In the genomic region with DNA sequence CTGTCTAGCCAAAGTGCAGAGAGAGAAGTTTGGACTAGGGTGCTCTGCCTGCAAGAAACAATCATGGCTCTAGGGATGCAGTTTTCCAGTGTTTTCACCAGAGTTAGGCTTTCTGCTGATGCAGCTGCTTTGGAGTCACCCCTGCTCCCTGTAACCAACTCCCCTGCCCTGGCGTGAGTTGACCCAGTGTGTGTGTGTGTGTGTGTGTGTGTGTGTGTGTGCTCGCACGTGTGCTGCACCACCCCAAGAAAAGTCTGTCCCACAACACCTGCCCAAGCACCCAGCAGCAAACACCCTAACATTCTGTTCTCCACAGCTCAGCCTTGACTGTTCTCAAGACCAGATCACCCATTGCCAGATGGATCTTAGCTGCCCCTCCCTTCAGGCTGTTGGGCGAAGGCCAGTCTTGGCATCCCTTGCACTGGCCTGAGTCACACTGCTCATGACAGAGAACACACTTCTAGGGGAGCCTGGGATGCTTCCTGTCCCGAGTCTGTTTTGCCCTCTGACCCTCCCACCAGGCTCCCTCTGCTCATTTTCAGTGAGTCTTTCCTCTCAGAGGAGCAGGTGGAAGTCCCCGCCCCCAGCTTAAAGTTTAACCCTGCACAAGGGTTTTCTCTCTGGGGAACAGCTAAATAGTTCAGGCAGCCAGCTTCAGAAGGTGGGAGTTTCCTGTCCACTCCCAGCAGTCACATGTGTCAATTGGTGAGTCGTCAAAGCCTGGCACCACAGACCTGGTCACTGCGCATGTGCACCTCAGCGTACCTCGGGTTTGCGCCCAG, we compare ENCODE assay signal across 8 mouse cellular contexts. TPM values are rescaled to one million over a fixed set of nuclear protein-coding genes. Genes with fewer than 3 reads are reported as not detected.
DNase-seq lines count a peak whose midpoint lies in the region; ATAC-seq and TF ChIP-seq lines count a peak whose summit lies in the region.

No protein-coding gene starts in this region.

- no peaks in the 10 kb centered on the region for H3K9me3 ChIP-seq in liver, embryonic 13.5 days (replicated peaks)
- H3K9me3 ChIP-seq in stomach, embryonic 14.5 days (ENCODE audit: control insufficient read depth, low read depth, low read length), result no peaks in the 10 kb centered on the region
- peaks cover 13% of the 10 kb centered on the region; the same call in 1 of the 2 replicates for H3K9me3 ChIP-seq in midbrain, embryonic 10.5 days (replicated peaks)

- H3K36me3 ChIP-seq in liver, embryonic 13.5 days, result no peaks in the 10 kb centered on the region
- no peaks in the 10 kb centered on the region for H3K36me3 ChIP-seq in stomach, embryonic 14.5 days (ENCODE audit: control insufficient read depth, insufficient read depth, low read length)
- no peaks in the 10 kb centered on the region for H3K36me3 ChIP-seq in midbrain, embryonic 10.5 days

- H3K4me1 ChIP-seq in embryonic fibroblast, embryonic 13.5 days (ENCODE audit: control insufficient read depth, insufficient read depth, low read length), result peaks cover 16% of the 10 kb centered on the region
- peaks cover 5% of the 10 kb centered on the region for H3K4me1 ChIP-seq in liver, embryonic 13.5 days (replicated peaks)
- H3K4me1 ChIP-seq in stomach, embryonic 14.5 days (ENCODE audit: control insufficient read depth, insufficient read depth, low read length), result peaks cover 10% of the 10 kb centered on the region; the same call in 1 of the 2 replicates
- H3K4me1 ChIP-seq in midbrain, embryonic 10.5 days, result peaks cover 7% of the 10 kb centered on the region; the same call in 1 of the 2 replicates

- TF ChIP-seq CTCF in embryonic fibroblast, embryonic 13.5 days (IDR thresholded peaks at IDR 0.05; ENCODE audit: borderline replicate concordance, insufficient read depth, low read length), result no peak

- peak; percentile 33 for DNase-seq in urinary bladder, adult 2 months (ENCODE audit: low spot score)
- DNase-seq in urinary bladder, postnatal 10 days (ENCODE audit: low spot score), result no peak
- peak; percentile 73 for DNase-seq in heart, postnatal 4 days
- DNase-seq in liver, embryonic 13.5 days, result no peak
- no peak for DNase-seq in midbrain, embryonic 10.5 days (ENCODE audit: low spot score)

- H3K27me3 ChIP-seq in liver, embryonic 13.5 days, result no peaks in the 10 kb centered on the region
- no peaks in the 10 kb centered on the region for H3K27me3 ChIP-seq in stomach, embryonic 14.5 days (ENCODE audit: control insufficient read depth, insufficient read depth, low read length)
- H3K27me3 ChIP-seq in midbrain, embryonic 10.5 days (ENCODE audit: low read depth, poor library complexity, severe bottlenecking), result no peaks in the 10 kb centered on the region

- H3K9ac ChIP-seq in liver, embryonic 13.5 days, result no peak overlapping the region
- no peak overlapping the region for H3K9ac ChIP-seq in stomach, embryonic 14.5 days (replicated peaks; ENCODE audit: low read depth, low read length)

- WGBS in liver, embryonic 13.5 days (ENCODE audit: insufficient replicate concordance), result 61% methylated on average over 11 of the region's 11 CpGs
- 57% methylated on average over 11 of the region's 11 CpGs for WGBS in stomach, embryonic 14.5 days
- 68% methylated on average over 10 of the region's 11 CpGs for WGBS in midbrain, embryonic 10.5 days

- peak overlapping the region; percentile 96 for H3K27ac ChIP-seq in embryonic fibroblast, embryonic 13.5 days (ENCODE audit: insufficient read depth, low read length)
- no peak overlapping the region for H3K27ac ChIP-seq in liver, embryonic 13.5 days
- H3K27ac ChIP-seq in stomach, embryonic 14.5 days (ENCODE audit: low read length), result peak overlapping the region; percentile 29; the same call in 1 of the 2 replicates
- no peak overlapping the region for H3K27ac ChIP-seq in midbrain, embryonic 10.5 days (replicated peaks)

- no peak overlapping the region for H3K4me2 ChIP-seq in liver, embryonic 13.5 days
- H3K4me2 ChIP-seq in stomach, embryonic 14.5 days (replicated peaks; ENCODE audit: low read depth, low read length), result no peak overlapping the region

- ATAC-seq in liver, embryonic 13.5 days (ENCODE audit: low read depth), result peak; percentile 67
- peak; percentile 78 for ATAC-seq in stomach, embryonic 14.5 days (ENCODE audit: insufficient number of reproducible peaks, insufficient read depth, low FRiP score, low read depth)
- ATAC-seq in megakaryocyte, adult 5-6 weeks (ENCODE audit: poor library complexity, severe bottlenecking), result no peak

- TF ChIP-seq POLR2A in embryonic fibroblast, embryonic 13.5 days (IDR thresholded peaks at IDR 0.05; ENCODE audit: low read depth, low read length), result peak; percentile 28; the same call in 1 of the 2 replicates

- no peak overlapping the region for H3K4me3 ChIP-seq in embryonic fibroblast, embryonic 13.5 days (ENCODE audit: insufficient read depth, low read length)
- no peak overlapping the region for H3K4me3 ChIP-seq in liver, embryonic 13.5 days (replicated peaks)
- no peak overlapping the region for H3K4me3 ChIP-seq in stomach, embryonic 14.5 days (ENCODE audit: low read depth, low read length)
- no peak overlapping the region for H3K4me3 ChIP-seq in midbrain, embryonic 10.5 days

RNA-seq across cellular contexts. Expression of gene Dock9, which starts 26.9 kb away (rescaled TPM):
- polyA plus RNA-seq in urinary bladder, adult 2 months (2012; rRNA removed), result 48.7 and 54.2 TPM in 2 replicates
- polyA plus RNA-seq in embryonic fibroblast, embryonic 13.5 days (2011; ENCODE audit: insufficient read length, low read depth, missing spikeins), result 8.9 and 10.2 TPM in 2 replicates
- total RNA-seq in heart, postnatal 4 days (2021), result 10 to 100 TPM; 28.5 to 30.9 TPM
- polyA plus RNA-seq in liver, embryonic 13.5 days (2015; fragmentation: Nextera tagmentation; extraction: Ambion mirVana), result 0.99 and 1.2 TPM in 2 replicates
- polyA plus RNA-seq in stomach, embryonic 14.5 days (2014; fragmentation: Nextera tagmentation; extraction: Ambion mirVana), result 25.3 and 28.0 TPM in 2 replicates
- 0.23 and 0.31 TPM in 2 replicates for total RNA-seq in megakaryocyte, adult 5-6 weeks (2015)
- total RNA-seq in megakaryocyte, adult 5-6 weeks (2017), result 0.22 and 0.57 TPM in 2 replicates
- polyA plus RNA-seq in midbrain, embryonic 10.5 days (2016; fragmentation: Nextera tagmentation; extraction: Ambion mirVana), result 2.1 and 3.4 TPM in 2 replicates

RNA-seq across cellular contexts. Expression of gene Ubac2, which starts 53.9 kb away (rescaled TPM):
- polyA plus RNA-seq in urinary bladder, adult 2 months (2012; rRNA removed), result 32.3 and 33.1 TPM in 2 replicates
- polyA plus RNA-seq in embryonic fibroblast, embryonic 13.5 days (2011; ENCODE audit: insufficient read length, low read depth, missing spikeins), result 41.4 and 59.3 TPM in 2 replicates
- 10 to 100 TPM; 25.2 to 27.3 TPM for total RNA-seq in heart, postnatal 4 days (2021)
- polyA plus RNA-seq in liver, embryonic 13.5 days (2015; fragmentation: Nextera tagmentation; extraction: Ambion mirVana), result 22.6 and 25.3 TPM in 2 replicates
- polyA plus RNA-seq in stomach, embryonic 14.5 days (2014; fragmentation: Nextera tagmentation; extraction: Ambion mirVana), result 67.7 and 72.3 TPM in 2 replicates
- total RNA-seq in megakaryocyte, adult 5-6 weeks (2015), result 34.2 and 35.6 TPM in 2 replicates
- total RNA-seq in megakaryocyte, adult 5-6 weeks (2017), result 19.3 and 27.3 TPM in 2 replicates
- 76.6 and 78.3 TPM in 2 replicates for polyA plus RNA-seq in midbrain, embryonic 10.5 days (2016; fragmentation: Nextera tagmentation; extraction: Ambion mirVana)

Comparison
In these comparisons a context has a peak if more than half of its experiments do, and no peak if none do; other contexts are left out.
1. DNase-seq: peak in urinary bladder, adult 2 months (single experiment) and heart, postnatal 4 days (single experiment); none in urinary bladder, postnatal 10 days (single experiment), liver, embryonic 13.5 days (single experiment) and midbrain, embryonic 10.5 days (single experiment).
2. H3K27ac ChIP-seq: peak in embryonic fibroblast, embryonic 13.5 days (single experiment) and stomach, embryonic 14.5 days (single experiment); none in liver, embryonic 13.5 days (single experiment) and midbrain, embryonic 10.5 days (single experiment).